Comparison of ENCODE assay signal across 8 mouse cellular contexts in the genomic region with DNA sequence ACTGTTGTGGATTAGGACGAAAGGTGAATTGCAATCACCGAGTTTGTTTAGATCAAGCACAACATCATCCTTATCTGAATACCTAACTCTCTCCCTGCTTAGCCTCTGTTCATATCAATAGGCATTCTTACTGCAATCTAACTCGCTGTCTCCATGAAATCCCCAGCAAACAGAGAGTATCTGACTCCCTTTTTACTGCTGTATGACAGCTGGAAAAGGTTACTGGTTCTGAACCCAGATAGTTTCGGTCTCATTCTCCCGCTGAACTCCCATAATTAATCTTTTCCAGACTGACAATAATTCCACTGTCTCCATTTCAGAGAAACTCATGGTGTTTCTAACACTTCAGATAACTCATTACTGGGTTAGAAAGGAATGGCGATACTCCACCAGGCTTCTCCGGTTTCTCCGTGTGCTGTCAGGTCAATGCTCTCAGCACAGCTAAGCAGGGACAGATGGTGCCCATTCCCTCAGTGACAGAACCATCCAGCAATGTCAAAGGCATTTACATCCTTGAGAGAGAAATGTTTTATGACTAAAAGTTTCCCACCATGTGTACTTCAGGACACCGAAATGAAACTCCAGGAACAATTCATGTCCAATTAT.
DNase-seq lines count a peak whose midpoint lies in the region; ATAC-seq and TF ChIP-seq lines count a peak whose summit lies in the region.

No protein-coding gene starts in this region.

- H3K4me2 ChIP-seq in hindbrain, embryonic 16.5 days (ENCODE audit: low read length), result no peak overlapping the region

- intact Hi-C loops in left cerebral cortex, adult 2 months (cut with DNase I), result no loop called here
- intact Hi-C loops in left cerebral cortex, postnatal 25 days (cut with DNase I), result no loop called here

- WGBS in hindbrain, embryonic 16.5 days, result 62% methylated on average over 9 of the region's 9 CpGs

- no peak overlapping the region for H3K27ac ChIP-seq in left cerebral cortex, adult 2 months
- H3K27ac ChIP-seq in hindbrain, embryonic 16.5 days (ENCODE audit: low read depth, low read length), result no peak overlapping the region

- H3K9me3 ChIP-seq in hindbrain, embryonic 16.5 days (ENCODE audit: control insufficient read depth, low read length), result no peaks in the 10 kb centered on the region

- no peak overlapping the region for H3K9ac ChIP-seq in hindbrain, embryonic 16.5 days (ENCODE audit: low read depth, low read length)

- TF ChIP-seq CTCF in left cerebral cortex, adult 2 months (IDR thresholded peaks at IDR 0.05), result no peak

- ATAC-seq in hindbrain, embryonic 16.5 days, result peak; percentile 61; the same call in 1 of the 2 replicates

- no peaks in the 10 kb centered on the region for H3K27me3 ChIP-seq in hindbrain, embryonic 16.5 days (replicated peaks; ENCODE audit: control insufficient read depth, insufficient read depth, low read length)

- no peaks in the 10 kb centered on the region for H3K4me1 ChIP-seq in hindbrain, embryonic 16.5 days (ENCODE audit: control insufficient read depth, insufficient read depth, low read depth, low read length)

- H3K36me3 ChIP-seq in hindbrain, embryonic 16.5 days (ENCODE audit: control insufficient read depth, insufficient read depth, low read length), result no peaks in the 10 kb centered on the region

- DNase-seq in left cerebral cortex, adult 2 months (ENCODE audit: extremely low spot score in 1 of 2, low spot score in 2 of 2), result no peak
- DNase-seq in left cerebral cortex, postnatal 25 days (ENCODE audit: low spot score in 2 of 2), result no peak
- peak; percentile 16 to 51 for DNase-seq in cerebellum, postnatal 25 days
- DNase-seq in mesoderm, embryonic 11.5 days (ENCODE audit: low read depth, low spot score), result peak; percentile 78
- no peak for DNase-seq in urinary bladder, postnatal 10 days (ENCODE audit: low spot score)
- DNase-seq in adrenal gland, adult 2 months, result no peak
- no peak for DNase-seq in gastrocnemius, postnatal 10 days

- H3K4me3 ChIP-seq in left cerebral cortex, adult 2 months, result 0 out of 2 replicates have a peak overlapping the region, but pooled peaks have one; percentile 18
- no peak overlapping the region for H3K4me3 ChIP-seq in hindbrain, embryonic 16.5 days (ENCODE audit: low read length)

Comparison
In these comparisons a context has a peak if more than half of its experiments do, and no peak if none do; other contexts are left out.
1. DNase-seq: peak in cerebellum, postnatal 25 days (2 of 2) and mesoderm, embryonic 11.5 days (single experiment); none in left cerebral cortex, adult 2 months (0 of 2), left cerebral cortex, postnatal 25 days (0 of 2), urinary bladder, postnatal 10 days (single experiment), adrenal gland, adult 2 months (single experiment) and gastrocnemius, postnatal 10 days (single experiment).